Mouse (Mus musculus): Measurements from ENCODE around the gene Ifna11. TPM values are rescaled to one million over a fixed set of nuclear protein-coding genes. Genes with fewer than 3 reads are reported as not detected.
"Not testable (repeated sequence)": the region's sequence is repeated elsewhere in the genome, so short reads cannot be mapped to it uniquely, and the experiment has no call there.

The Ifna11 gene
- polyA plus RNA-seq, 1 experiment from 2014 or later = not detected

DNA sequence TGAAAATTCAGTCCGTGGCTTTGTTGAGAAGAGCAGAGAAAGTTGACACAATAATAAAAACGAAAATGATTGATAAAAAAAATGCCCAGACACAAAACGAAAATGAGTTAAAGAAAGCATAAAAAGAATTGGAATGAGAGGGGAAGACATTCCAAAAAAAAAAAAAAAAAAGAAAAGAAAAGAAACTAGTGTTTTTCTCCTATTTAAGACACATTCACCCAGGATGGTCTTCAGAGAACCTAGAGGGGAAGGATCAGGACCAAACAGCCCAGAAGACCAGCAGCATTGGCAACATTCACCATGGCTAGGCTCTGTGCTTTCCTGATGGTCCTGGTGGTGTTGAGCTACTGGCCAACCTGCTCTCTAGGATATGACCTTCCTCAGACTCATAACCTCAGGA lies 3.8 kb upstream of the Ifna11 start, which contains the start of gene Ifna7:
Gene Ifna7, plus strand, starts transcription at position 301 of the 400 bp plus-strand sequence.
- H3K9me3 ChIP-seq (replicated peaks; ENCODE audit: control insufficient read depth, low read length) = no peaks in the 10 kb centered on the region
- H3K27me3 ChIP-seq (ENCODE audit: control insufficient read depth, insufficient read depth, low read length) = no peaks in the 10 kb centered on the region
- H3K4me1 ChIP-seq (ENCODE audit: control insufficient read depth, insufficient read depth, low read length) = no peaks in the 10 kb centered on the region
- no peak within 1 kb of the TSS for H3K27ac ChIP-seq (replicated peaks; ENCODE audit: low read depth, low read length)
- H3K9ac ChIP-seq (replicated peaks; ENCODE audit: low read length) = no peak within 1 kb of the TSS
- H3K36me3 ChIP-seq (replicated peaks; ENCODE audit: control insufficient read depth, insufficient read depth, low read depth, low read length) = no peaks in the 10 kb centered on the region
- H3K4me3 ChIP-seq (ENCODE audit: low read depth, low read length) = no peak within 1 kb of the TSS
- no peak within 1 kb of the TSS for H3K4me2 ChIP-seq (ENCODE audit: low read depth, low read length)
- WGBS = 68% methylated on average over 3 of the region's 3 CpGs
- DNase-seq (ENCODE audit: low spot score) = no peak
- no peak for ATAC-seq (replicated peaks; ENCODE audit: insufficient number of reproducible peaks, low FRiP score, low TSS enrichment, low read depth)

DNA sequence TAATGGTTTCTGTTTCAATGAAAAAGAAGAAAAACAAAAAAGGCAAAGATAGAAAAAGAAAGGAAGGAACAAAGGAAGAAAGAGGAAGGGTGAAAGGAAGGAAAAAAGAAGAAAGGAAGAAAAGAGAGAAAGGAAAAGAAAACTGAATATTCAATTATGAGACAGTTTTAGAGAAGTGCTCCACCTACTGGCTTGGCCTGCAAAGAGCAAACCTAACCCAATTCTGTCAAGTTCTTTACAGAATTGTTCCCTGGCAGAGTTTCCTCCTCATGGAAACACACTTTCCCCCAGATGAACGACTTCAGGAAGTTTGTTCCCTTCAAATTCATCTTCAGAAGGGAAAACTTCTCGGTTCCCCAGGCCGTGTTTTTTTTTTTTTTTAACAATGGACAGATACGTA lies 3.2 kb downstream of the Ifna11 start:
- WGBS = 24% methylated on average over 4 of the region's 4 CpGs
- H3K4me2 ChIP-seq (ENCODE audit: low read depth, low read length) = no peak overlapping the region
- H3K36me3 ChIP-seq (replicated peaks; ENCODE audit: control insufficient read depth, insufficient read depth, low read depth, low read length) = no peaks in the 10 kb centered on the region
- H3K4me1 ChIP-seq (ENCODE audit: control insufficient read depth, insufficient read depth, low read length) = no peaks in the 10 kb centered on the region
- H3K27ac ChIP-seq (replicated peaks; ENCODE audit: low read depth, low read length) = no peak overlapping the region
- DNase-seq (ENCODE audit: low spot score) = peak; percentile 39
- no peak for ATAC-seq (replicated peaks; ENCODE audit: insufficient number of reproducible peaks, low FRiP score, low TSS enrichment, low read depth)
- H3K27me3 ChIP-seq (ENCODE audit: control insufficient read depth, insufficient read depth, low read length) = no peaks in the 10 kb centered on the region
- no peaks in the 10 kb centered on the region for H3K9me3 ChIP-seq (replicated peaks; ENCODE audit: control insufficient read depth, low read length)
- no peak overlapping the region for H3K4me3 ChIP-seq (ENCODE audit: low read depth, low read length)
- H3K9ac ChIP-seq (replicated peaks; ENCODE audit: low read length) = no peak overlapping the region

- not testable (repeated sequence) for H3K27ac ChIP-seq (replicated peaks; ENCODE audit: low read depth, low read length); H3K27me3 ChIP-seq (ENCODE audit: control insufficient read depth, insufficient read depth, low read length); H3K4me1 ChIP-seq (ENCODE audit: control insufficient read depth, insufficient read depth, low read length); H3K9me3 ChIP-seq (replicated peaks; ENCODE audit: control insufficient read depth, low read length); H3K4me2 ChIP-seq (ENCODE audit: low read depth, low read length); H3K36me3 ChIP-seq (replicated peaks; ENCODE audit: control insufficient read depth, insufficient read depth, low read depth, low read length); H3K9ac ChIP-seq (replicated peaks; ENCODE audit: low read length); H3K4me3 ChIP-seq (ENCODE audit: low read depth, low read length); ATAC-seq (replicated peaks; ENCODE audit: insufficient number of reproducible peaks, low FRiP score, low TSS enrichment, low read depth); DNase-seq (ENCODE audit: low spot score)
Measured at GRCm38 (mm10) chr4:88827116-88827515, 7.4 kb downstream of the Ifna11 start, which contains the start of gene Ifna6. Gene Ifna6 (plus strand): TSS chr4:88827416.

- WGBS = 30% methylated on average over 4 of the region's 4 CpGs
- Histone ChIP-seq H3K4me1 (ENCODE audit: control insufficient read depth, insufficient read depth, low read length) (no peaks in the 10 kb centered on the region), H3K27me3 (ENCODE audit: control insufficient read depth, insufficient read depth, low read length) (no peaks in the 10 kb centered on the region), H3K27ac (replicated peaks; ENCODE audit: low read depth, low read length) (no peak overlapping the region), H3K9me3 (replicated peaks; ENCODE audit: control insufficient read depth, low read length) (no peaks in the 10 kb centered on the region), H3K4me2 (ENCODE audit: low read depth, low read length) (no peak overlapping the region), H3K9ac (replicated peaks; ENCODE audit: low read length) (no peak overlapping the region), H3K36me3 (replicated peaks; ENCODE audit: control insufficient read depth, insufficient read depth, low read depth, low read length) (no peaks in the 10 kb centered on the region), H3K4me3 (ENCODE audit: low read depth, low read length) (no peak overlapping the region)
- ATAC-seq (replicated peaks; ENCODE audit: insufficient number of reproducible peaks, low FRiP score, low TSS enrichment, low read depth) (no peak), DNase-seq (ENCODE audit: low spot score) (peak; percentile 59)
Measured at GRCm38 (mm10) chr4:88830523-88830922, 10.8 kb downstream of the Ifna11 start.

DNA sequence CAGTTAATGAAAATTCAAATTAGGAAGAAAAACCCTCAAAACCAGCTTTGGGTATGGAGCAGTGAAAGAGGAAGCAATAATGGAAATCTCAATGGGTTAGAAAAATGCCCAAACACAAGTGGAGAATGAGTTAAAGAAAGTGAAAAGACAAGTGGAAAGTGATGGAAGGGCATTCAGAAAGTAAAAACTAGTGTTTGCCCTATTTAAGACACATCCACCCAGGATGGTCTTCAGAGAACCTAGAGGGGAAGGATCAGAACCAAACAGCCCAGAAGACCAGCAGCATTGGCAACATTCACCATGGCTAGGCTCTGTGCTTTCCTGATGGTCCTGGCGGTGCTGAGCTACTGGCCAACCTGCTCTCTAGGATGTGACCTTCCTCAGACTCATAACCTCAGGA lies 15.5 kb downstream of the Ifna11 start, which contains the start of gene Ifna5:
Gene Ifna5, plus strand, starts transcription at position 301 of the 400 bp plus-strand sequence.
- not testable (repeated sequence) for H3K4me3 ChIP-seq (ENCODE audit: low read depth, low read length); ATAC-seq (replicated peaks; ENCODE audit: insufficient number of reproducible peaks, low FRiP score, low TSS enrichment, low read depth); H3K4me1 ChIP-seq (ENCODE audit: control insufficient read depth, insufficient read depth, low read length); H3K27ac ChIP-seq (replicated peaks; ENCODE audit: low read depth, low read length); H3K36me3 ChIP-seq (replicated peaks; ENCODE audit: control insufficient read depth, insufficient read depth, low read depth, low read length); H3K27me3 ChIP-seq (ENCODE audit: control insufficient read depth, insufficient read depth, low read length); H3K9me3 ChIP-seq (replicated peaks; ENCODE audit: control insufficient read depth, low read length); H3K9ac ChIP-seq (replicated peaks; ENCODE audit: low read length); H3K4me2 ChIP-seq (ENCODE audit: low read depth, low read length); DNase-seq (ENCODE audit: low spot score)
- WGBS = 80% methylated on average over 1 of the region's 1 CpGs

DNA sequence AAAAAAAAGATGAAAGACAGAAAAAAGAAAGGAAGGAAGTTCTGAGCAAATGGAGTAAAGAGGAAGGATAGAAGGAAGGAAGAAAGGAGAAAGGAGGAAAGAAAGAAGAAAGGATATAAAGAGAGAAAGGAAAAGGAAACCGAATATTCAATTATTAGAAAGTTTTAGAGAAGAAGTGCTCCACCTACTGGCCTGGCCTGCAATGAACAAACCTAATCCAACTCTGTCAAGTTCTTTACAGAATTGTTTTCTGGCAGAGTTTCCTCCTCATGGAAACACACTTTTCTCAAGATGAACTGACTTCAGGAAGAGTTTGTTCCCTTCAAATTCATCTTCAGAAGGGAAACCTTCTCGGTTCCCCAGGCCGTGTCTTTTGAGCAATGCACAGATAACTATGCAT lies 19.1 kb downstream of the Ifna11 start:
- ATAC-seq (replicated peaks; ENCODE audit: insufficient number of reproducible peaks, low FRiP score, low TSS enrichment, low read depth) = no peak
- Histone ChIP-seq H3K27ac (replicated peaks; ENCODE audit: low read depth, low read length) (no peak overlapping the region), H3K27me3 (ENCODE audit: control insufficient read depth, insufficient read depth, low read length) (no peaks in the 10 kb centered on the region), H3K9ac (replicated peaks; ENCODE audit: low read length) (no peak overlapping the region), H3K4me1 (ENCODE audit: control insufficient read depth, insufficient read depth, low read length) (no peaks in the 10 kb centered on the region), H3K9me3 (replicated peaks; ENCODE audit: control insufficient read depth, low read length) (no peaks in the 10 kb centered on the region), H3K4me2 (ENCODE audit: low read depth, low read length) (no peak overlapping the region), H3K4me3 (ENCODE audit: low read depth, low read length) (no peak overlapping the region), H3K36me3 (replicated peaks; ENCODE audit: control insufficient read depth, insufficient read depth, low read depth, low read length) (no peaks in the 10 kb centered on the region)
- 42% methylated on average over 3 of the region's 3 CpGs for WGBS
- DNase-seq (ENCODE audit: low spot score) = peak; percentile 56

- no peak overlapping the region for H3K4me3 ChIP-seq (ENCODE audit: low read depth, low read length)
- no peaks in the 10 kb centered on the region for H3K4me1 ChIP-seq (ENCODE audit: control insufficient read depth, insufficient read depth, low read length)
- no peak for DNase-seq (ENCODE audit: low spot score)
- no peak for ATAC-seq (replicated peaks; ENCODE audit: insufficient number of reproducible peaks, low FRiP score, low TSS enrichment, low read depth)
- H3K9me3 ChIP-seq (replicated peaks; ENCODE audit: control insufficient read depth, low read length) = no peaks in the 10 kb centered on the region
- no peaks in the 10 kb centered on the region for H3K27me3 ChIP-seq (ENCODE audit: control insufficient read depth, insufficient read depth, low read length)
- no peak overlapping the region for H3K9ac ChIP-seq (replicated peaks; ENCODE audit: low read length)
- H3K27ac ChIP-seq (replicated peaks; ENCODE audit: low read depth, low read length) = no peak overlapping the region
- WGBS = 82% methylated on average over 3 of the region's 3 CpGs
- H3K4me2 ChIP-seq (ENCODE audit: low read depth, low read length) = no peak overlapping the region
- H3K36me3 ChIP-seq (replicated peaks; ENCODE audit: control insufficient read depth, insufficient read depth, low read depth, low read length) = no peaks in the 10 kb centered on the region
Measured at GRCm38 (mm10) chr4:88840058-88840457, 20.3 kb downstream of the Ifna11 start.

- WGBS = 44% methylated on average over 2 of the region's 2 CpGs
- ATAC-seq (replicated peaks; ENCODE audit: insufficient number of reproducible peaks, low FRiP score, low TSS enrichment, low read depth) = no peak
Measured at GRCm38 (mm10) chr4:88841438-88841911, 21.7 kb downstream of the Ifna11 start, which contains the start of gene Ifna4. Gene Ifna4 (plus strand): TSS chr4:88841861.

More at GRCm38 (mm10) chr4:88841438-88841911, 21.7 kb downstream of the Ifna11 start, which contains the start of gene Ifna4:
- no peaks in the 10 kb centered on the region for H3K27me3 ChIP-seq (ENCODE audit: control insufficient read depth, insufficient read depth, low read length)
- no peak within 1 kb of the TSS for H3K27ac ChIP-seq (replicated peaks; ENCODE audit: low read depth, low read length)
- H3K9ac ChIP-seq (replicated peaks; ENCODE audit: low read length) = no peak within 1 kb of the TSS
- no peak within 1 kb of the TSS for H3K4me2 ChIP-seq (ENCODE audit: low read depth, low read length)
- no peak for DNase-seq (ENCODE audit: low spot score)
- H3K9me3 ChIP-seq (replicated peaks; ENCODE audit: control insufficient read depth, low read length) = no peaks in the 10 kb centered on the region
- H3K36me3 ChIP-seq (replicated peaks; ENCODE audit: control insufficient read depth, insufficient read depth, low read depth, low read length) = no peaks in the 10 kb centered on the region
- no peaks in the 10 kb centered on the region for H3K4me1 ChIP-seq (ENCODE audit: control insufficient read depth, insufficient read depth, low read length)
- no peak within 1 kb of the TSS for H3K4me3 ChIP-seq (ENCODE audit: low read depth, low read length)

Data from embryonic facial prominence, embryonic 11.5 days (tissue).